In the genomic region with DNA sequence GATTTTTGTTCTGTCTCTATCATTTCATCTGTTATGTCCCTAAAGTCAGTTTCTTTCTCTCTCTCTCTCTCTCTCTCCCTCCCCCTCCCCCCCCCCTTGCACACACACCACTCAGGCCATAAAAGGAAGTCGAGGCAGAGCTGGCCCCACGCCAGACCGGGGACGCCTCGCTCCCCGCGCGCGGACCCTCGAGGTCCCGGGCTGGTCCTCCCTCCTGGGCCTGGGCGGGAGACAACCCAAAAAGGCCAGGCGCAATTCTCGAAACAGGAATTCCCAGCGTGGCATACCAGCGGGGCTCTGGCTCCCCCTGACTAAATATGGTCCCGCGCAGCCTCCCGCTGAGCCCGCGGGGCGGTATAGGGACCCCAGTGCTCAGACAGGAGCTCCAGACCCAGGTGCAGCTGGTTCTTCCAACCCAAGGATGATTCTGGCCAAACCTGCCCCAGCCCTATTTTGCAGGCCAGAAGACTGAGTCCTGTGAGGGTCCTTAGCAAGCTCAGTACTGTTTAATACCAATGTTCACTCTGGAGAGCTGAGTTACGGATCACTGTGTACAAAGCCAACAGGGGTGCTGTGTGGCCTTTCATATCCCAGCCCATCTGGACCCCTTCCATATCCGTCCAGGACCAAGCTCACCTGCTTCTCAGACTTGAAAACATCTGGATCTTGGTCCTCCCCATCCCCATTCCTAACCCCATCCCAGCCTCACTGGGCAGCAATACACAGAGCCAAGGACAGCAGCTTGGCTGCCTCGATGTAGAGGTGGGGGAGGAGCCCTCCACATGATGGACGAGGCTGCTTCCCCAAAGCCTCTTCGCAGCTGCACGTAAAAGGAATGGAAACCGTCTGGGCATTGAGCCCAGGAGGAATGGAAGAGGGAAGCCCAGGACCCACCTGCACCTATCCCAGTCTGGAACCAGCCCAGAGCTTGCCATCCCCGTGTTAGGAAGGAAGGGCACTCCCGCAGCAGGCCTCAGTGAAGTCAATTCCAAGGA, we compare ENCODE assay signal across 7 mouse cellular contexts. TPM values are rescaled to one million over a fixed set of nuclear protein-coding genes. Genes with fewer than 3 reads are reported as not detected.
DNase-seq lines count a peak whose midpoint lies in the region; ATAC-seq and TF ChIP-seq lines count a peak whose summit lies in the region.

No protein-coding gene starts in this region.

- DNase-seq in lung, embryonic 14.5 days = peak; percentile 77
- no peak for DNase-seq in lung, adult 2 months
- DNase-seq in forebrain, embryonic 10.5 days (ENCODE audit: extremely low spot score, low spot score) = no peak
- no peak for DNase-seq in liver, postnatal 0 days
- DNase-seq in testis, postnatal 10 days (ENCODE audit: low spot score) = peak; percentile 78
- DNase-seq in layer of hippocampus, adult 8-10 months (ENCODE audit: low spot score in 2 of 2) = no peak

- 6% methylated on average over 31 of the region's 31 CpGs for WGBS in lung, embryonic 14.5 days
- 8% methylated on average over 31 of the region's 31 CpGs for WGBS in lung, adult 2 months
- WGBS in forebrain, embryonic 10.5 days = 17% methylated on average over 31 of the region's 31 CpGs
- WGBS in hindbrain, embryonic 13.5 days = 19% methylated on average over 31 of the region's 31 CpGs
- 19% methylated on average over 31 of the region's 31 CpGs for WGBS in liver, postnatal 0 days (ENCODE audit: insufficient replicate concordance)

- no peak for TF ChIP-seq CTCF in lung, embryonic 14.5 days (IDR thresholded peaks at IDR 0.05; ENCODE audit: low read depth)
- TF ChIP-seq CTCF in lung, adult 2 months (IDR thresholded peaks at IDR 0.05; ENCODE audit: insufficient read depth, low read length) = no peak
- no peak for TF ChIP-seq CTCF in liver, postnatal 0 days (IDR thresholded peaks at IDR 0.05; ENCODE audit: low read depth)

- peak overlapping the region; percentile 28 for H3K4me3 ChIP-seq in lung, embryonic 14.5 days (ENCODE audit: low read depth, low read length)
- H3K4me3 ChIP-seq in lung, adult 2 months (replicated peaks; ENCODE audit: extremely low read depth, low read depth, low read length) = no peak overlapping the region
- H3K4me3 ChIP-seq in forebrain, embryonic 10.5 days = peak overlapping the region; percentile 39
- peak overlapping the region; percentile 30 for H3K4me3 ChIP-seq in hindbrain, embryonic 13.5 days
- no peak overlapping the region for H3K4me3 ChIP-seq in liver, postnatal 0 days (ENCODE audit: low read depth, low read length)

- H3K36me3 ChIP-seq in lung, embryonic 14.5 days (ENCODE audit: insufficient read depth) = no peaks in the 10 kb centered on the region
- H3K36me3 ChIP-seq in forebrain, embryonic 10.5 days (replicated peaks) = peaks cover 4% of the 10 kb centered on the region; the same call in 1 of the 2 replicates
- 0 out of 2 replicates have a peak, but pooled peaks cover 3% of the 10 kb centered on the region for H3K36me3 ChIP-seq in hindbrain, embryonic 13.5 days
- no peaks in the 10 kb centered on the region for H3K36me3 ChIP-seq in liver, postnatal 0 days (replicated peaks; ENCODE audit: insufficient read depth, low read length)

- H3K4me1 ChIP-seq in lung, embryonic 14.5 days (ENCODE audit: insufficient read depth) = no peaks in the 10 kb centered on the region
- H3K4me1 ChIP-seq in lung, adult 2 months (ENCODE audit: control insufficient read depth, insufficient read depth, low read length) = 0 out of 2 replicates have a peak, but pooled peaks cover 3% of the 10 kb centered on the region
- H3K4me1 ChIP-seq in forebrain, embryonic 10.5 days = peaks cover 17% of the 10 kb centered on the region
- H3K4me1 ChIP-seq in hindbrain, embryonic 13.5 days (replicated peaks) = peaks cover 15% of the 10 kb centered on the region
- H3K4me1 ChIP-seq in liver, postnatal 0 days (ENCODE audit: insufficient read depth) = peaks cover 6% of the 10 kb centered on the region; the same call in 1 of the 2 replicates

- no peaks in the 10 kb centered on the region for H3K27me3 ChIP-seq in lung, embryonic 14.5 days (ENCODE audit: insufficient read depth, low read length)
- H3K27me3 ChIP-seq in forebrain, embryonic 10.5 days (ENCODE audit: poor library complexity, severe bottlenecking) = peaks cover 37% of the 10 kb centered on the region
- H3K27me3 ChIP-seq in hindbrain, embryonic 13.5 days = peaks cover 21% of the 10 kb centered on the region
- peaks cover 20% of the 10 kb centered on the region for H3K27me3 ChIP-seq in liver, postnatal 0 days (ENCODE audit: insufficient read depth, low read length)

- H3K27ac ChIP-seq in lung, embryonic 14.5 days (ENCODE audit: low read depth) = peak overlapping the region; percentile 34; the same call in 1 of the 2 replicates
- H3K27ac ChIP-seq in forebrain, embryonic 10.5 days = no peak overlapping the region
- no peak overlapping the region for H3K27ac ChIP-seq in hindbrain, embryonic 13.5 days
- H3K27ac ChIP-seq in liver, postnatal 0 days (ENCODE audit: low read depth) = no peak overlapping the region

- TF ChIP-seq POLR2A in lung, adult 2 months (IDR thresholded peaks at IDR 0.05; ENCODE audit: borderline replicate concordance, extremely low read depth, low read depth, low read length) = no peak

- peak; percentile 43 for ATAC-seq in lung, embryonic 14.5 days (ENCODE audit: insufficient read depth)
- peak; percentile 54; the same call in 1 of the 2 replicates for ATAC-seq in hindbrain, embryonic 13.5 days (ENCODE audit: low FRiP score)
- no peak for ATAC-seq in liver, postnatal 0 days

- H3K9me3 ChIP-seq in lung, embryonic 14.5 days (ENCODE audit: low read depth, low read length) = no peaks in the 10 kb centered on the region
- H3K9me3 ChIP-seq in forebrain, embryonic 10.5 days = no peaks in the 10 kb centered on the region
- H3K9me3 ChIP-seq in hindbrain, embryonic 13.5 days = no peaks in the 10 kb centered on the region
- no peaks in the 10 kb centered on the region for H3K9me3 ChIP-seq in liver, postnatal 0 days (ENCODE audit: low read length)

- peak overlapping the region; percentile 63 for H3K4me2 ChIP-seq in lung, embryonic 14.5 days
- peak overlapping the region; percentile 55 for H3K4me2 ChIP-seq in hindbrain, embryonic 13.5 days
- peak overlapping the region; percentile 58 for H3K4me2 ChIP-seq in liver, postnatal 0 days (ENCODE audit: low read depth, low read length)

- TF ChIP-seq EP300 in liver, postnatal 0 days (IDR thresholded peaks at IDR 0.05; ENCODE audit: low read depth) = no peak

- peak overlapping the region; percentile 33 for H3K9ac ChIP-seq in lung, embryonic 14.5 days
- peak overlapping the region; percentile 61 for H3K9ac ChIP-seq in hindbrain, embryonic 13.5 days
- no peak overlapping the region for H3K9ac ChIP-seq in liver, postnatal 0 days (replicated peaks)

RNA-seq across cellular contexts. Expression of a gene that starts 1.3 kb away (rescaled TPM):
- 67.4 and 69.8 TPM in 2 replicates for polyA plus RNA-seq in lung, embryonic 14.5 days (2014; fragmentation: Nextera tagmentation; extraction: Ambion mirVana)
- 25.1 and 42.6 TPM in 2 replicates for polyA plus RNA-seq in lung, adult 2 months (2012; rRNA removed)
- 0.06 TPM in 1 of 2 replicates, not detected in the other for polyA plus RNA-seq in forebrain, embryonic 10.5 days (2016; fragmentation: Nextera tagmentation; extraction: Ambion mirVana)
- 0.53 and 0.84 TPM in 2 replicates for polyA plus RNA-seq in hindbrain, embryonic 13.5 days (2015; fragmentation: Nextera tagmentation; extraction: Ambion mirVana)
- polyA plus RNA-seq in liver, postnatal 0 days (2015; fragmentation: Nextera tagmentation; extraction: Ambion mirVana) = 0.36 TPM in 2 replicates
- total RNA-seq in layer of hippocampus, adult 8-10 months (2022) = 1 to 10 TPM; 3.1 to 7.2 (median 5.2) TPM

RNA-seq across cellular contexts. Expression of a gene that starts 24.7 kb away (rescaled TPM):
- polyA plus RNA-seq in lung, embryonic 14.5 days (2014; fragmentation: Nextera tagmentation; extraction: Ambion mirVana) = 160 and 166 TPM in 2 replicates
- polyA plus RNA-seq in lung, adult 2 months (2012; rRNA removed) = 21.0 and 33.3 TPM in 2 replicates
- polyA plus RNA-seq in forebrain, embryonic 10.5 days (2016; fragmentation: Nextera tagmentation; extraction: Ambion mirVana) = 141 and 149 TPM in 2 replicates
- 193 and 197 TPM in 2 replicates for polyA plus RNA-seq in hindbrain, embryonic 13.5 days (2015; fragmentation: Nextera tagmentation; extraction: Ambion mirVana)
- 40.7 and 45.1 TPM in 2 replicates for polyA plus RNA-seq in liver, postnatal 0 days (2015; fragmentation: Nextera tagmentation; extraction: Ambion mirVana)
- 10 to 100 TPM; 46.0 to 50.2 (median 48.7) TPM for total RNA-seq in layer of hippocampus, adult 8-10 months (2022)

Comparison
In these comparisons a context has a peak if more than half of its experiments do, and no peak if none do; other contexts are left out.
1. DNase-seq: peak in lung, embryonic 14.5 days (single experiment) and testis, postnatal 10 days (single experiment); none in lung, adult 2 months (single experiment), forebrain, embryonic 10.5 days (single experiment), liver, postnatal 0 days (single experiment) and layer of hippocampus, adult 8-10 months (0 of 2).
2. H3K4me3 ChIP-seq: peak in lung, embryonic 14.5 days (single experiment), forebrain, embryonic 10.5 days (single experiment) and hindbrain, embryonic 13.5 days (single experiment); none in lung, adult 2 months (single experiment) and liver, postnatal 0 days (single experiment).
3. RNA of a gene that starts 1.3 kb away (polyA plus RNA-seq): 67.4 to 69.8 TPM in lung, embryonic 14.5 days and 25.1 to 42.6 TPM in lung, adult 2 months; 0.53 to 0.84 TPM in hindbrain, embryonic 13.5 days, 0.36 TPM in liver, postnatal 0 days and 0.06 TPM in forebrain, embryonic 10.5 days; every median in the first group is over 10 times any median in the second.
4. Peak in every context shown above with its lines, with median percentiles within 50 percentile points of each other: H3K4me2 ChIP-seq.